Mouse (Mus musculus): ENCODE measurements around the gene Pop5. TPM values are rescaled to one million over a fixed set of nuclear protein-coding genes. Genes with fewer than 3 reads are reported as not detected.

The Pop5 gene
- total RNA-seq, 2 experiments from 2014 or later: 17.7 to 26.2 TPM

Other genes starting within 250 kb of the Pop5 start
- gene Sppl3, start 224.7 kb upstream of the Pop5 start, total RNA-seq (2021): 10 to 100 TPM; 39.9 to 44.5 TPM
- gene Gm10401, start 137.5 kb upstream of the Pop5 start, total RNA-seq (2021): not detected
- 10 to 100 TPM; 53.8 to 67.7 TPM for gene Acads, start 116.5 kb upstream of the Pop5 start, total RNA-seq (2021)
- gene Unc119b, start 100.9 kb upstream of the Pop5 start, total RNA-seq (2021): 10 to 100 TPM; 13.4 to 18.5 TPM
- 100 to 1,000 TPM; 231 to 235 TPM for gene Mlec, start 77.7 kb upstream of the Pop5 start, total RNA-seq (2021)
- 1 to 10 TPM; 2.1 to 4.5 TPM for gene Cabp1, start 41.5 kb upstream of the Pop5 start, total RNA-seq (2021)
- 100 to 1,000 TPM; 220 to 226 TPM for gene Rnf10, start 37.1 kb downstream of the Pop5 start, total RNA-seq (2021)
- gene Coq5, start 43.8 kb downstream of the Pop5 start, total RNA-seq (2021): 10 to 100 TPM; 64.5 to 81.1 TPM
- gene Dynll1, start 65.2 kb downstream of the Pop5 start, total RNA-seq (2021): 100 to 1,000 TPM; 134 to 168 TPM
- 10 to 100 TPM; 21.3 to 24.1 TPM for gene Srsf9, start 91.3 kb downstream of the Pop5 start, total RNA-seq (2021)
- 10 to 100 TPM; 19.7 to 21.2 TPM for gene Gatc, start 105.3 kb downstream of the Pop5 start, total RNA-seq (2021)
- gene Triap1, start 105.4 kb downstream of the Pop5 start, total RNA-seq (2021): 10 to 100 TPM; 15.8 to 15.9 TPM
- 100 to 1,000 TPM; 164 to 166 TPM for gene Cox6a1, start 113.1 kb downstream of the Pop5 start, total RNA-seq (2021)
- gene Msi1, start 193.8 kb downstream of the Pop5 start, total RNA-seq (2021): 1 to 10 TPM; 2.6 to 6.1 TPM
- gene Pla2g1b, start 230.4 kb downstream of the Pop5 start, total RNA-seq (2021): not detected
- 10 to 100 TPM; 12.7 to 16.6 TPM for gene Sirt4, start 248.9 kb downstream of the Pop5 start, total RNA-seq (2021)